Mouse (Mus musculus) T-cell, adult 2 months (primary cell): Measurements from ENCODE around the gene Sox15.

Experiments used
- DNase-seq: peaks from one replicate; pipeline ENCODE4 v3.0.0; 2022; ENCODE audit warnings: low spot score

Gene Sox15

GRCm38 (mm10) chr11:69635471-69635870 lies 19.6 kb upstream of the Sox15 start:
- DNase-seq, result no peak

DNA sequence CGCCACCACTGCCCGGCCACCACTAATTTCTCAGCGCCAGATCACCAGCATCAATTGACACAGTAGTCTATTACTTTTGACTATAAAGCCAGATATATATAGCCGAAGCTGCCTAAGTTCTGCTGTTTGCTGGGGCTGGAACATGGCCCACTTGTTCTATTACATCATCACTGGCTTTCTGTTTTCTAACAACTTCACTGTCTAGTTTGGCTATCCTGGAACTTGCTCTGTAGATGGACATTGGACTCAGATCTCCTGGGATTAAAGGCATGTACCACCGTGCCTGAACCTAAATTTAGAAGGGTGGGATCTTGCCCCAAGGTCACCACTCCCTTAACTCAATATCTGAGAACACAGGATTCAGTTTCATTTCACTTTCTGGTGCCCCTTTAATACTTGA lies 9.3 kb upstream of the Sox15 start:
- no peak for DNase-seq

- no peak for DNase-seq
These were observed 1.7 kb upstream of the Sox15 start for GRCm38 (mm10) chr11:69653399-69653798.

DNA sequence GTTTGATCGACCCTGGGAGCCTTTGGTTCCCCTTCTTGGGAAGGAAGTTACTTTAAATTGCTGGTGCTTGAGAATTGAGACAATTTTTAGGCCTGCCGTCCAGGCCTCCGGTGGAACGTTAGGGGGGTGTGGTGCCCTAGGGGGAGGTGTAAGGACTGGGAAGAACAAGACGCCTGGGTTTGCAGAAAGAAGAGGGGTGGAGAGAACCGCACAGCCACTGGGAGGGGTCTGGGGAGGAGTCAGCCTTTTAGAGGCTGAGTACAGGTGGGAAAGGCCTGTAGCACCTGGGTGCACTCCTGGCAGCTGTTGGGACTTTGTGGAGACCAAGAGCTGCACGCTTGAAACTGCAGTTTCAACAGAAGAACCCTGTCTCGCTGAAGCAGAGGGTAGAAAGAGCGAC lies 354 bp upstream of the Sox15 start:
- no peak for DNase-seq

GRCm38 (mm10) chr11:69656065-69656455 lies 946 bp downstream of the Sox15 start:
- no peak for DNase-seq

DNA sequence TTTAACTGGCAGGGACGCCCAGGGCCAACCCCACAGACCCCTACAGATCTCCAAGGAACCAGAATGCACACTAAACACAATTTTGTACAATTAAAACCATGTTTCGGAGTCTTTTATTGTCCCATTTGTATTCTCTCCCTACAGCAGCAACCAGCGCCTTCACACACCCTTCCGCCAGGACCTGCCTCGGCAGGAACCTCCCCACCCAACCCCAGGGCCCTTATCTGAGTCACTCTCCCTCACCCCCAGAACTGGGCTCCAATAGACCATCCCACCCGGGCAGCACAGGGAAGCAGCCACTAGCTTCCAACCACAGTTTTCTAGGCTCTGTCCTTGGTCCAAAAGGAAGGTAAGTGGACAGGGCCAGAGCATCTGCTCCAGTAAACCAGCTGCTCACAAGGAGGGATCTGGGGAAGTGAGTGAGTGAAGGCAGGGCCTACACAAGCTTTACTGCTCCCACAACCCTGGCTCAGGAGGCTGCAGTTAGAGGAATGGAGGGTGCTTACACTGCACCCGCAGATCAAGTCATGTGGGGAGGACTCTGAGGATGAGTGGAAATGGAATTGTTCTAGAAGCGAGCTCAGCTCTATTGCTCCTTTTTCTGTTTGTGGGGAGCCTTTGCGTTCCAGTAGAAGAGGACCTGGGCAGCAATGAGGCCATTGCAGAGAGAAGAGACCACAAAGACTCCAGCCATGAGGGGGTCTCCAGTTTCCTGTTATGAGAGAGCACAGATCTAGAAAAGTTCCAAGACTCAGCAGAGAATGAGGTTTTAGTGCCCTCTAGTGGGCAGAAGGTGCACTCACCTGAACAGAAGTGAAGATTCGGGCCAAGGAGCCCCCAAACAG lies 1.7 kb downstream of the Sox15 start:
- peak; percentile 56 for DNase-seq

DNA sequence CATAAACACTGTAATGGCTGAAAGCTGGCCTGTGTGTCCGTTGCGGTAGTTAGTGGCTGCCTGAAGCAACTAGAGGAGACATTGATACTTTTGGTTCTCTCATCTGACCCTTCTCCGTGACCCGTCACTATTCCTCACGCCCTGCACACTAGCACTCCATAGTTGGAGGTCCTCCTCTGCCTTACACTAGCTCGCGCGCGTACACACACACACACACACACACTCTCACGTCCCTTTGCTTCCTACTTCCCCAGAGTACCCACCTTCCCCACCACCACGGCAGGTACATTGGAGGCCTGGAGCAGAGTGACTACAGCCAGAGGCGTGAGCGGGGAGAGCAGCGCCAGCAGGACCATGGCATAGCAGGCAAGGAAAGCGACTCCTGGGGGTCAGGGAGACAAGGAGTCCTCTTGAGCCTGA lies 2.4 kb downstream of the Sox15 start:
- DNase-seq, result no peak

DNA sequence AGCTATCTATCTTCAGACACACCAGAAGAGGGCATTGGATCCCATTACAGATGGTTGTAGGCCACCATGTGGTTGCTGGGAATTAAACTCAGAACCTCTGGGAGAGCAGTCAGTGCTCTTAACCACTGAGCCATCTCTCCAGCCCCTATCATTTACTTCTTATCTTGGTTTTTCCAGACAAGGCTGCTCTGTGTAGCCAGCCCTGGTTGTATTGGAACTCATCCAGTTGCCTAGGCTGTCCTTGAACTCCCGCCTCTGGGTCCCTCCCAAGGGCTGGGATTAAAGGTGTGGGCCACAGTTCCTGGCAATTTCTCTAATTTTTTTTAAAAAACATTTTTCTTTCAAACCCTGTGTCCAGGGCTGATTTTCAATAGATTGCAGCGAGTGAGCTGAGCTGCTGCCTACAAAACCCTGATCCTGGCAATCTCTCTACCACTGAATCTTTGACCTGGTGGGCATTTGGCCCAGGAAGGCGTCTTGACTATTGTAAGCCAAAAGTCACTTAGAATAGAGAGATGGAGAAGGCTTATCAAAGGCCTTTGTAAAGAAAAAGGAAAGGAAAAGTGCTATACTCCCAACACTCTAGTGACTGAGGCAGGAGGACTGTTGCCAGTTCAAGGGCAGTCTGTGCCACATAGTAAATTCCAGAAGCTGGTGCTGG lies 6.2 kb downstream of the Sox15 start:
- DNase-seq, result no peak

DNA sequence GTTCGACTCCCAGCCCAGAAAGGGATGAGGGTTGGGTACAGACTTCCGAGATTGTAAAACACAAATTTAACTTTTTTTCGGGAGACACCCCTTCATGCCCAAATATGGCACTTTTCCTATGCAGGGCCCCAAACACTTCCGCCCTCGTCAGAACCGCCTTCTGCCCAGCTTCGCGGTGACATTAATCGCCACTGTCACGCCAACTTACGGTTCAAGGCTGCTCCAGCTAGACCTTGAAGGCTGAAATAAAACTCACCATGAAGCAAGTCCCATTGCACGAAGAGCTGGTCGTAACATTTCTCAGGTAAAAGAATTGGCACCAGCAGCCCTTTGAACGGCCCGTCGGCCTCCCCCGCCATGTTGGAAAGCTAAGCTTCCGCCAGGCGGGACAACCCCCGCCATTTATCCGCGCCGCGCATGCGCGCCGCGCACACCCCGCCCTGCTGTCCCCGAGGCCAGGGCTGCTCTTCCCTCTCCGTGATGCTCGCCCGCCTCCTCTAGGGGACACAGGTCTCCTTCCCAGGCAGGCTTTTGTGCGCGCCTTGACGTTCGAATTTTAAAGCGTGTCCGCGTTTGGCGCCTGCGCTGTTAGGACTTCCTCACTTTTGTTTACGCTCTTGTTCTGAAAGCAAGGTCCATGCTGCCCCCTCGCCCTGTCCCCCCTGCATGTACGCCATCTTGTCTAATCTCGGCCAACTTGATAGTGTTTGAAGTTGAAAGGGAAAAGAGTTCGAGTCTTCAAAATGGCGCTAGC lies 7.3 kb downstream of the Sox15 start, which contains the start of gene Mpdu1:
Gene Mpdu1 (minus strand): TSS at position 430 of the 754 bp plus-strand sequence.
- peak; percentile 97 for DNase-seq

GRCm38 (mm10) chr11:69662967-69663671 lies 8.0 kb downstream of the Sox15 start:
- no peak for DNase-seq

DNA sequence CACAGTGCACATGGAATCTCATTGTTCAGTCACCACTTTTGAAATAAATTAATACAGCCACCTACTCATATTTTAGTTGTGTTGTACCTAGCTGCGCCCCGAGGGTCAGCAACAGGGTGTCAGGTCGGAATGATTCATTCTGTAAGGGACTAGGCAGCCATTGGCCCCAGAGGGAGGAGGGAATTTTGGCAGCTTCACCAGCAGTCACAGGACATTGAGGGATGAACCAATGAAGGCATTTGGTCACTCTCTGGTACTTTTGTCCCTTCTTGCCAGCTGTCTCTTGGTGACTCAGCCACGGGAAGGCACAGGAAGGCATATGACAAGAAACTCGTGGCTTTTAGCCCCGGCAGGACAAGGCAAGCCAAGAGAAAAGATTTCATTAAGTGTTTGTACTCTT lies 8.7 kb downstream of the Sox15 start:
- no peak for DNase-seq

DNA sequence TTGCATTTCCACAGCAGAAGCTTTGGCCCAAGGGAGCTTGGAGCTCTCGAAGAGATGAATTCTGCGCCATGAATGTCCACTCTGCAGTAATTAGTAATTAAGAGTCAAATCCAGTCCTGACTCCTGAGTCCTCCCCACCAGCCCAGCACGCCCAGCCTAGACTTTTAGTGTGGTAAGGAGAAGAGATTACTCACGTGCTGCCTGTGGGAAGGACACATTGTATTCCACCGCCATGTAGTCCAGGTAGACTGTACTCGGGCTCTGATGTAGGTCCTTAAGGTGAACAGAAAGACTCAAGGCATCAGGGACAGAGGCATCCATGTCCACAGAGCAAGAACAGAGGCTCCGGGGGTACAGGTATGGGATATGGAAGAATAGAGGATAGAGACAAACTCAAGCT lies 9.7 kb downstream of the Sox15 start:
- no peak for DNase-seq

DNA sequence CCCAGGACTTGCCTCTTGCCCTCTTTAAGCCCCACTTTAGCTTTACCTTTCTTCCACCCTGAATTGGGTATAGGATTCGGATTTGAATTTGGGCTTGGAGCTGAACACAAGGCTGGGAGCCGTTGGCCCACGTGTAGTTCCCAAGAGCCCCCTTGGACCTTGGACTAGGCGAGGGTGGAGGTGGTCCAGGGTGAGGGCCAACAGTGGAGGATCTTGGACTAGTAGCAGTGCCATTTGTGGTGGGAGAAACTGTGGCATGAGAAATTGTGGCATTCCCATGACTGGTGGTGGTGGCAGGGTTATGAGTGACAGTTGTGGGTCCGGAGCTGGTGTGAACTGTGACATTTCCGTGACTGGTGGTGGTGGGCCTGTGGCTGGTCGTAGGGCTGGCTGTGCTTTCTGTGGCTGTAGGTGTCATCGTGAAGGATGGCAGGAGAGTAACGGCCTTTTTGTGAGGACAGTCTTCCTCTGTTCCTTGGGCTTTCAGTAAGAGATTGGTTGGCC lies 10.4 kb downstream of the Sox15 start:
- no peak for DNase-seq

GRCm38 (mm10) chr11:69665961-69666664 lies 11.0 kb downstream of the Sox15 start, which contains the start of gene Cd68:
Gene Cd68, minus strand, starts transcription at chr11:69666153.
- peak; percentile 62 for DNase-seq

DNA sequence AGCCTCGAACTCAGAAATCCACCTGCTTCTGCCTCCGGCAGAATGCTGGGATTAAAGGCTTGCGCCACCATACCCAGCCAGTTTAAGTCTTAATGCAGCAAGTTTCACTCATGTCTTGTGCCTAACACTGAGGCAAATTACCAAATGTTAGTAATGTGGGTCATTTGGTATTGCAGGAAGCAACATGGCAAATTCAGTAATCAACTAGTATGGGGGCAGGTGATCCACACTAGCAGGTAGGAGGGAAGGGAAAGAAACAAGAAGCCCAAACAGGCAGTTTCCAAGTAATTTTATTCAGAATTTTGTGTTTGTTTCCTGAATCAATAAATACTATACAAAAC lies 11.5 kb downstream of the Sox15 start:
- no peak for DNase-seq

DNA sequence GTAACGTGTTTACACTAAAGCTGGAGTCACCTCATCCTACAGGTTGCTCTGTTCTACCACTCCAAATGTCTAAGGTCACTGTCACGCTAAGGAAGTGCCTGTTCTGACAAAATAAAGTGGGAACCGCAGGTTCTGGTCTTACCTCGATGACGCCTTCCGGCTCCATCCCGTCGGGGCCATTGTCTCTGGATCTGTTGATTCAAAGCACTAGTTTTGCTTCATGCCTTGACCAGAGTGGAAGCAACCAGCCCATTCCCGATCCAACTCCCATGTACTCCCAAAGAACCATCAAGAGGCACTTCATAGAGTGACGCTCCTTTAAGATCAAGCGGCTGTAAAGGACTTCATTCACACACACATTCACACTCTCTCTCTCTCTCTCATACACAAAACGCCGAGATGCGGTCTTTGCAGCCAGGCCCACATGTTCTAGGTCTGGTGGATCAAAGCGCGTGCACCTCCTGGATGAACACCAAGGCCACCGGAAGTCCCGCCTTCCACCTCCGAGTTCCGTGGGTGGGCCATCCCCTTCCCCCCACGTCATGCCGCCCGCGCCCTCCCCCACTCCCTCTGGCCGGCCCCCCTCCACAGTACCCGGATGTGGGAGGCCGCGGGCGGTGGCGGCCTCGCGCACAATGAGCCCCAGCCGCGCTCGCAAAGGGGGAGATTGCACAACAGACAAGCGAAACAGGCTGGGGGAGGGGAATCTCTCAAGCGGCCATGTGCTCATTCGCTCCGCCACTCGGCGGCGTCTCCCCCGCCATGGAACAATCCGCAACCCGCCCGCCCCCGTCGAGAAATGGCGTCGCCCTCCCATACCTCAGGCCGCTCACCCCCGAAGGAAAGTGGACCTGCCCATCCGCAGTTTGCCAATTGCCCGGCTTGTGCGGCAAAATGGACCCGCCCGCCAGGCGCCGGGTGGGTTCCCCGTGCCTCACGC lies 15.9 kb downstream of the Sox15 start:
- peak; percentile 98 for DNase-seq

DNA sequence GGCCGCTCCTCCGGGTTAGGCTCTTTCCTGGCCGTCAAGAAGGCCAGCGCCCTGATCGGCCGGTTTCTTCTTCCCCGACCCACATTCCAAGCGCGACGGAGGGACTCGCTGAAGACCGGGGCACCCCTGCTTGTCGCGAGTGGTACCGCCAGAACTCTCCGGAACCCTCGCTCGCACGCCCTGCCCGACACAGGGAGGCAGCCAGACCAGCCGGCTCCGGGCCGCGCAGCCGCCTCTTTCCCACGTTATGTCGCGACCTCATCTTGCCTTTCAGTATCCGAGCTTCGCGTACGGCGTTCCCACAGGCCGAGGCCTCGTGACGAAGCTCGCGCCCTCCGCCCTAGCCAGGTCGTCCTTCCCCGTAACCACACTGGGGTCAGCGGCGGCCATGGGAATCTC lies 16.6 kb downstream of the Sox15 start:
- DNase-seq, result no peak

- peak; percentile 100 for DNase-seq
These were observed 17.1 kb downstream of the Sox15 start, which contains the start of gene Eif4a1 for GRCm38 (mm10) chr11:69672211-69672706. Gene Eif4a1, minus strand, starts transcription at chr11:69672423.

GRCm38 (mm10) chr11:69679144-69679543 lies 24.0 kb downstream of the Sox15 start:
- no peak for DNase-seq
